Mouse (Mus musculus): ENCODE measurements around the gene Gm20870. TPM values are rescaled to one million over a fixed set of nuclear protein-coding genes. Genes with fewer than 3 reads are reported as not detected.
"Not testable (repeated sequence)": the region's sequence is repeated elsewhere in the genome, so short reads cannot be mapped to it uniquely, and the experiment has no call there.

Gene Gm20870
- not detected for total RNA-seq (2021)
- long read RNA-seq, experiment 1 = 0 reads
- long read RNA-seq, experiment 2 = 0 reads

GRCm38 (mm10) chrY:71691743-71692142 lies at the start of gene Gm20870:
Gene Gm20870 (plus strand): TSS chrY:71692043.
- DNase-seq (ENCODE audit: extremely low spot score in 1 of 2, low spot score in 2 of 2); intact Hi-C loops (cut with DNase I); H3K4me3 ChIP-seq; H3K27ac ChIP-seq: not testable (repeated sequence)

Other genes with a start within 250 kb of the Gm20870 start
- not detected for gene Gm20869, start 222.6 kb upstream of the Gm20870 start, total RNA-seq (2021)

Data from left cerebral cortex, adult 2 months (tissue).